Mouse (Mus musculus): ENCODE results near the gene Ube4b.

Gene Ube4b

DNA sequence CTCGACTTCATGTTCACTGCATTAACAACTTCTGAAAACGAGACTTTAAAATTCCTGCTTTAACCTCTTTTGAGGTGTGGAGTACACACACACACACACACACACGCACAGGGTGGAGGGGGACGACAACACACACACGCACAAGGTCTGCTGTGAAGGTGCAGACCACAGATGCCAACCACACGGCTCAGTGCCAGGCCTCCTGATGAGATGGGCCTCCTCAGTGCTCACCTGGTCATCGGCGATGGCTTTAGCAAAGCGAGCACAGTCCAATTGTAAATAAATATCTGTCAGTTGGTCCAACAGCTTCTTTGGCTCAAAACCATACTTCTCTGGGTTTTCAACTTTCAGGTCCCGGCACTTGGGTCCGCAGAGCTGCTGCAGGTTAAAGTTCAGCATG is 91.7 kb downstream of the Ube4b start:
- DNase-seq, result no peak

DNA sequence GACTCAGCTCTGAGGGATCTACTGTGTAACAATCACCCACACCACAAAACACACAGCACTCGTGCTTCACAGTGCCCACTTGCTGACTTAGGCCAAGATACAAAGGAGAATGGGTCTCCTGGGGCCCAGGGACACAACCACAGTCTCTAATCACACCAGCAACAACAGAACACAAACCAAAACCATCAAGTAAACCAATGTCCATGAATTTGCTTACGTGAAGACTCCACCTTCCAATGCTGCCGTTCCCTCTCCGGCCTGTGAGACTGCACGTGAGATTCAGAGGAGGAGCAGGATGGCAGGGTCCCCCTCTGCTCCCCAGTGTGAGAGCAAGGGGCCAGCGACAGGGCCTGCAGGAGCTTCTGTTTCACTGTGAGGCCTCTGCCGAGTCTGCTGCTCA is 93.8 kb downstream of the Ube4b start:
- DNase-seq, result no peak

DNA sequence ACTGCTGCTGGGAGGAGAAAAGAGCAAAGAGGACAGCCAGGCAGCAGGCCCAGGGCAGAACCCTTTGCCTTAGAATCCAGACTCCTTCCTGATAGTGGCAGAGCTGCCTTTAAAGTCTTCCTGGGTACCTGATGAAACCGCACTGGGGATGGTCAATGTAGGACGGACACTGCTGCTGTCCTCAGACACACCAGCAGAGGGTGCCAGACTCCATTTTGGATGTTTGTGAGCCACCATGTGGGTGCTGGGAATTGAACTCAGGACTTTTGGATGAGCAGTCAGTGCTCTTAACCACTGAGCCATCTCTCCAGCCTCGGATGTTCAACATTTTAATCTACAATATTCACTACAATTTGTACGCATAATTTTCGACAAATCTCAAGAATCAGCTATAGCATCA is 96.1 kb downstream of the Ube4b start:
- no peak for DNase-seq

DNA sequence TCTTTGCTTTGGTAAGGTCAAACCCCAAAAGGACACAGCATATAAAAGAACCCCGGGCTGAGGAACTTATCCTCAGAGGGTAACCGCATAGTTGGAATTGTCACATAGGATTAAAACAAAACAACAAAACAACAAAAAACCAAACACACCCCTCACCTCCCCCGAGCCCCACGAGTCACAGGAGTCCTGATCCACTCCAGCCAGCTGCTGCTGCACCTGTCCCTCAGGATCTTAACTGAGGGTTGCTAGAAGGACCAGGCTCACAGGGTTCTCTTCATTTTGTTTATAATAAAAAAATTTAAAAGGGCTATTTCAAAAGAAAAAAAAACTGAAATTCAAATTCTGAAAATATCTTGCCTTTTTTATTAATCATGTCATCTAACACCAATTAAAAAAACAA is 97.8 kb downstream of the Ube4b start:
- no peak for DNase-seq

DNA sequence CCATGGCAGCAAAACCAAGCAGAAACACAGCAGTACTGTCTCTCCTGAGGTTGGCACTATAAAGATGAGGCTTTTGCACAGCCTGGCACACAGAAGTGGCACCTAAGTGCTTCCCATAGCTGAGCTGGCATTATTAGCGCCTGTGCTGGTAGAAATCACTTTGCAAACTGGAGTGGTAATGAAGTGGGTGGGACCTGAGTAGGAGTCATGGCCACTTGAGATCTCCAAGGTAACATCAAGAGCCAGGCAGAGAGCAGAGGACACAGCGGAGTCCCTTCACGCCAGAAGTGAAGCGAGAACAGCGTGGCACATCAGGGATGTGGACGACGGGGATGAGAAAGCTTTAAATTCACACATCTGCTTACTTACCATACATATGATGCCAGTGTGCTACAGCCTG is 99.3 kb downstream of the Ube4b start:
- DNase-seq, result no peak

DNA sequence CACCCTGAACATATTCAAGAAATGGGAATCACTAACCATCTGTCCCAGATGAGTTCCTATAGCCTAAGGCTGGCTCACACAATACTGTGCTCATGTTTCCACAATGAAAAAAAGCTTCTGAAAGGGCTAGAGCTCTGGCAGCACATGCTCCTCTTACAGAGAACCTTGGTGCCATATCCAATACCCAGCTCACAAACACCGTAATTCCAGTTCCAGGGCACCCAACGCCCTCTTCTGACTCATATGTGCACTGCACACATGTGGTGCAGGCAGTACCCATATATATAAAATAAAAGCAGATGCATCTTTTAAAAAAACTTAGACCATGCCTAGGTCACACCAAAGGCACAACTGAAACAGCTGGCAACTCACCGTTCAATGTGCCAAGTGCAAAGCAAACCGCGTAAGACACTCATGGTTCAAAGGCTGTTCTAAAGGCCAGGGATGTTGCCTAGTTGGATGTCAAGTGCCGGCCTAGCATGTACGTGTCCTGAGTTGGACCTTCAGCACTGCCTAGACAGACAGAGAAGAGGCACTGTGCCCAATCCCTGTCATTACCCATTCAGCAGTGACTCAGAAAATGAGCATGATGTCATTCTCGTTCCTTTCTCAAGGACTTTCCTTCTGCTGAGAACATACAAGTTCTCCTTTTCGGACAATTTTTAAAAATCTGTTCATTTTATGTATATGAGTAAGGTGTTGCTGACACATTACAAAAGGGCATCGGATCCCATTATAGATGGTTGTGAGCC is 101.0 kb downstream of the Ube4b start:
- DNase-seq, result no peak

DNA sequence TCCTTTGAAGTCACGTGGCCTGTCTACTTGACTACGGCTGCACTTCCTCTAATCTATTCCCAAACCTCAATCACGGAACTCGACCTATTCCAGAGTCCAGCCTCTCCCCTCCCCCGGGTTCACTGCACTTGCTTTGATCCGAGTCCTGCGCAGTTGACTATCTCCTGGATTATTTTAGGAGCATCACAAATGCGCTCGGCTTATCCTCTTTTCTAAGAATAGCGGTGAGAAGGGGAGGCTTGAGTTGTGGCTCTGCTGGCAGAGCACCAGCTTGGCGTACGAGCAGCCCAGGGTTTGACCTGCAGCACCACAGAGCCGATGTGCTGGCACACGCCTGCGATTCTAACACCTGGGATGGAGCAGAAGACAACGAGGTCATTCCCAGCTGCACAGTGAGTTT is 102.8 kb downstream of the Ube4b start:
- DNase-seq, result no peak

DNA sequence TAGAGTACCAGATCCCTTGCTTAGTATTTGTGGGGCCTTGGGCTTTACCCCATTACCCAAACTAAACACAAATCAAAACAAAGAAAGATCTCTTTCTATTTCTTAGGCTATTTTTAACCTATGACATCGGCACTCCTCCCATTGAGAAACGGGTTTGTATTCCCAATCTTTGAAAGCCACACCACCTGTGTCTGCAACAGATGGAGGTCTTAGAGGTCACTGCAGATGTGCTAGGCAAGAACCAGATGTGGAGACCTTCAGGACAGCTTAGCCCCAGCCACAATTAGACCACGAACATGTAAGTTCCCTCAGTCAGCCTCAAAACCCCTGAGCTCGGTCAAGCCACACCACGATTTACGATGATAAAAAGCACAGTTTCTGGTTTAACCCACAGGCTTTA is 103.8 kb downstream of the Ube4b start:
- no peak for DNase-seq

DNA sequence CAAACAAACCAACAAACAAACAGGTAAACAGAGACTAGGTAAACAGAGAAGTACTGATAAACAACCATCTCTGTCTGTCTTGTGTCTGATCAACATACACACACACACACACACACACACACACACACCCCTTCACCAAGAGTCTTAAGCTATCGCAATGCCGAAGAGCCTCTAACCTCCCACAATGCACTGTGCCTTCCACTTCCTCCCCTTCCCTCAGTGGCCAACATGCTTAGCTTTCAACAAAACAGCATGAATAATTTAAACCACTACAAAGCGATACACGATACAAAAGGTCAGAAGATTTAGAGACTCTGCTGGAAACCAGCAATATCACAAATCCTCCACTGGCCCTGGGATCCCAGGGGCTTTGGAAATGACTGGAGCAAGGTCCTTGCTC is 104.3 kb downstream of the Ube4b start:
- no peak for DNase-seq

DNA sequence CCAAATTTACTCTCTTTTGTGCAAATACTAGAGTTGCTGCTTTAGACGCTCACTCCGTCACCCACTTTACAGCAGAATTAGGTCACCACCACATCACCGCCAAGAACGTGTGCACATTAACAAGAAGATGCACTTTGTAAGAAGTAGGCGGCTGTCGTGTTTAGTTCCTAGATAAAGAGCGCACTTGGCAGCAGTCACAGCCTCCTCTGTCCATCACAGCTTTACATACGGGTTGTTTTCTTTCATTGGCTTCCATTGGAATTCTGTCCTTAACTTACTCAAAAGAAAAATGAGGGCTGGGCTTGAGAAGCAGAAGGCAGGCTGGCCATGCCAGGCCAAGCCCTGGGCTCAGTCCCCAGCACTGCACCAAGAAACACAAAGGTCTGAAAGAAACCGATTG is 107.5 kb downstream of the Ube4b start:
- no peak for DNase-seq

DNA sequence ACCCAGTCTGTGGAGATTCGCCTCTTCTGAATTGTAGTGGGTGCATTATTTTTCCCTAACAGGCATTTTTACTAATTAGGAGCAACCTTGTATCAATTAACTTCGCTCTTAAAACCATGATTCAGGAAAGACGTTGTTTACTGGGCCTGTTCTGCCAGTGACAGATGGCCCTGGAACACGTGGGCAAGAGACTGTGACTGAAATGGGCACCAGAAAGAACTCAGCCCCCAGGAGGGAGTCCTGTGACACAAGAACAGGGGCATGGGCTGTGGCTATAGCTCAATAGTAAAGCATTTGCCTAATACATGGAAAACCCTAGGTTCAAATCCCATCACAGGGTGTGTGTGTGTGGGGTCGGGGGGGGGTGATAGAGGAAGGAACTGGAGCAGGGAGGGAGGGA is 109.2 kb downstream of the Ube4b start:
- no peak for DNase-seq

DNA sequence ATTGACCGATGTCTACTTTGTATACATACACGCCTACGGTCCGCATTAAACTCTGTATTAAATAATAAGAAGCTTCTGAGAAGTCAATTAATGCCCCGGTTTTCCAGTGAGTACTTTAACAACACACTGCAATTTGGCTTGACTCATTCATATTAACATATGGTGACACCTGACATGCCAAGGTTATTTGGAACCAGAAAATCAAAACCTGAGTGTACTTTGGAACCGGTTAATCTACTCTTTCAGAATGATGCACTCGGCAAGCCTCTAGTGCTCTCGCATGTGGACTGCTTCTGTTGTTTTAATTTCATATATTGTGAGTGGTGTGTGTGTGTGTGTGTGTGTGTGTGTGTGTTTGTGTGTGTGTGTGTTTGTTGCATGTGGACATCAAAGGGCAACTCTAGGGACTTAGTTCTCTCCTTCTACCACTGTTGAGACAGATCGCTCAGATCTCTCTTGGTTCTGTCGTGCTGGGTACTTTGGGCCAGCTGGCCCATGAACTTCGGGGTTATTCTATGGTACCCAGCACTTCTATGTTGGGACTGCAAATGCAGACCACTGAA is 112.2 kb downstream of the Ube4b start:
- DNase-seq, result no peak

DNA sequence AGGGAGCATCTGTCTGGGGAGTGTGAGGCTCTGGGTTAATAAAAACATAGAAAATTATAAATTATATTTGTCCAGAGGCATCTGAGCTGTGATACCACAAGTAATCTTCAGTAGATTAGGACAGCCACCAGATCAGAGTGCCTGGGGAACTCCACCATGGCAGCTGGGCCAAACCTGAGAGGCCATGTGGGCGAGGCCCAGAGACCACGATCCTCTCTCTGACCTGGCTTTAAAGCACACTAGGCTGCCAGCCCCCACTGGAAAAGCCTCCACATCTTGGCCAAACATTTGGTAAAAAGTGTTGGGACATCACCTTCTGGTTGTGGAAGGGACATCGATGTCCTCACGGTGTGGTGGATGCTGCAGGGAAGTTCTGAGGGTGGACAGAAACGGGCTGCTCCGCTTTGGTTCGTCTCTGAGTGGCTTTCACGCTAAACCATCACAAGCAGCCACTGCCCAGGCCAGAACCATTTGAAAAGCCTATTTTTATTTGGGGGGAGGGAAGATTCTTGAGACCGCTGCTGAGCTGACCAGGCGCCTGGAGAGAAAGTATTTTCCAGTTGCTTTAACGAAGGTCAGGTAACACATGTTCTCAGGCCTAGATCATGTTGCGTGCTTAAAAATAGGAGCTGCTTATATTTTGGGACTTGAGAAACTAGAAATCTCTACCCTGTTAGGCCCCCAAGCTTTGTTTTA is 112.8 kb downstream of the Ube4b start:
- DNase-seq, result no peak

DNA sequence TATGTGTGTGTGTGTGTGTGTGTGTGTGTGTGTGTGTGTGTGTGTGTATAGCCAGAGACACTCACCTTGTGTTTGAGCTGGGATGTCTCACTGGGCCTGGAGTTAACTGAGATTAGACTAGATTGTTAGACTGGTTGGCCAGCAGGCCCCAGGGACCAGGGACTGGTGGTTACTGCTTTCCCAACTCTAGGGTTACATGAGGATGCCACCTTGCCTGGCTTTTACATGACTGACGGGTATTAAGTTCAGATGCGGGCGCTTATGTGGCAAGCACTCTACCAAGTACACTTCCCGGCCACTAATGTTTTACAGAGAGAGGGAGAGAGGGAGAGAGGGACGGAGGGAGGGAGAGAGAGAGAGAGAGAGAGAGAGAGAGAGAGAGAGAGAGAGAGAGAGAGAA is 114.6 kb downstream of the Ube4b start:
- no peak for DNase-seq

DNA sequence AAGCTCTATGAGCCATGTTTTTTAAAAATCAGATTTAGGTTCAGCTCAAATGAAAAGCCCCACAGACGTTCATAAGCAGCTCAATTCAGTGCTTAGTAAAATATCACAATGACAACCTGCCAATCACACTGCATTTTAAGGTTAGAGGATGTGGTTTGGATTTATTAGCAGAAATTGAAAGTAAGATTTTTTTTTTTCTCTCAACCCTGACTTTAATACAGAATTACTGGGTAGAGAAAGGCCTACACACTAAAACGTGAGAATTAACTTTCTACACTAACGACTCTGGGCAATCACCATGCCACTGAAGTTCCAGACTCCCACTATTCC is 118.1 kb downstream of the Ube4b start:
- DNase-seq, result no peak

DNA sequence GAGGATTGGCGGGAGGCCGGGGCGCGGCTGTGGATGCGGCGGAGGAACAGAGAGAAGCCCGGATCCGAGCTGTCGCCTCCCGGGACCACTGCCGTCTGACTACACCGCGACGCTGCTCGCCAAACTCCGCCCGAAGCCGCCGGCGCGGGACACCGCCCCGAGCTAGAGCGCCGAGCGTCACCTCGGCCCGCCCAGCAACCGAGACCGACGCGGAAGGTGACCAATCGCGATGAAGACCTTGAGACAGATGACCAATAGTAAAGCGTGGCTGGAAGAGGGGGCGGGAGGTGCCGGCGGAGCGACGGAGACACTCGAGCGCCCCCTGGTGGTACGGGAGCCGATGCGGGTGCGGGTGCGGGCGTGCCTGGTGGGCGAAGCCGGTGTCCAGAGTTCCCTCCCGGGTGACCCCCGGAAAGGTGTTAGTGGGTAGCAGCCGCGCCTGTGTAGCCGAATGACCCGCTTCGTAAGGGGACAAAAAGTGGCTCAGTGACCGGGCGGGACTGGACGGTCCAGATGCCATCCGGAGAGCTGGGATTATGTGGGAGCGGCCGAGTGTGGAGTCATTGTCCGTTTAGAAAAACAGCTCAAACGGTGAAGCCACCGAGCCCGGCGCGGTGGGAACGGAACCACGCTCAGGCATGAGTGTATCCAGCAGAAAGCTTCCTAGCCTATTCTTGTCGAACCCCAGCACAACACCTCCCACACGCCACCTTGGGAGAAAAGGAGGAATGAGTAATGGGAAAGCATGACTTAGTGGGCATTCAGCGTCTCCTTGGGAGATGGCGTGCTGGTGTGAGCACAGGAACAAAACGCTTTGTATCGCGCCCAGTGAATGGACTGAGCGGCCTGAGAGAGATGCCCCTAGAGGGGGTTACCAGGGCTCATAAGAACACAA is 118.7 kb downstream of the Ube4b start, which contains the start of gene Kif1b:
Gene Kif1b (minus strand): TSS at position 98 of the 895 bp plus-strand sequence.
- peak; percentile 96 for DNase-seq

DNA sequence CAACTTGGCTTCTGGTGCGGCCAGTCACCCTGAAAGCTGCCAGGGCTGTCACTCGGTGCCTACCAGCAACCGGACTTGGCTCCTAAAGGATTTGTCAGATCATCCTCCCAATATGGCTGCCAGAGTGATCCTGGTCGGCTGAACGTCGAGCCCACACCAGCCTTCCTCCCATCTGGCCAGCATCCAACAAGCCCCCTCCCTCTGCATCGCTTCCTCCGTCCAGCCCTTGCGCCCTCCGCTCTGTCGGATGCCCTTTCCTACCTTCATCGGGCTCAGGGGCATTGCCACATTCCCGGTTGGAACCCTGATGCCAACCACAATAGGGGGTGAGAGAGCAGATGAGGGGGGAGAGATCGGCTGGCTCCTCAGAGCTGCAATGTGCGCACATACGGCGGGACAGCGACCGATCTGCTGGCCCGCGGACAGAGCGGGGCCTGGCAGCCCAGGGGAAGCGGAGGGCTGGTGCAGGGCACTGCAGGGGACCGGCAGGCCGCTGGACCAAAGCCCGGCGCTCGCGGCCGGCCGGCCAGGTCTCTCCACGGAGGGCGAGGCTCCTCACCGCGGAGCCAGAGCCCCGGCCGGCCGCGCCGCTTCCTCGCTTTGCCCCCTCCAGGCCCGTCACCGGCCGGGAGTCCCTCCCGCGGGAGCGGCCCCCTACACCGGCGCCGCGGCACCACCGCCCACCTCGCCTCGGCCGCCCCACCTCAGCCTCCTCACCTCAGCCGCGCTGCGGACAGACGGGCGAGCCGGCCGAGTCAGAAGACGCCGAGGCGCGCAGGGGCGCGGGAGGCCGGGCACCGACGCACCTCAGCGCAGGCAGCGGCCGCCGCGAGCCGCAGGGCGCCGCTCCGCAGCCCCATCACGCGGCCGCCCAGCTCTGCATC is 119.6 kb downstream of the Ube4b start:
- peak; percentile 75 for DNase-seq

DNA sequence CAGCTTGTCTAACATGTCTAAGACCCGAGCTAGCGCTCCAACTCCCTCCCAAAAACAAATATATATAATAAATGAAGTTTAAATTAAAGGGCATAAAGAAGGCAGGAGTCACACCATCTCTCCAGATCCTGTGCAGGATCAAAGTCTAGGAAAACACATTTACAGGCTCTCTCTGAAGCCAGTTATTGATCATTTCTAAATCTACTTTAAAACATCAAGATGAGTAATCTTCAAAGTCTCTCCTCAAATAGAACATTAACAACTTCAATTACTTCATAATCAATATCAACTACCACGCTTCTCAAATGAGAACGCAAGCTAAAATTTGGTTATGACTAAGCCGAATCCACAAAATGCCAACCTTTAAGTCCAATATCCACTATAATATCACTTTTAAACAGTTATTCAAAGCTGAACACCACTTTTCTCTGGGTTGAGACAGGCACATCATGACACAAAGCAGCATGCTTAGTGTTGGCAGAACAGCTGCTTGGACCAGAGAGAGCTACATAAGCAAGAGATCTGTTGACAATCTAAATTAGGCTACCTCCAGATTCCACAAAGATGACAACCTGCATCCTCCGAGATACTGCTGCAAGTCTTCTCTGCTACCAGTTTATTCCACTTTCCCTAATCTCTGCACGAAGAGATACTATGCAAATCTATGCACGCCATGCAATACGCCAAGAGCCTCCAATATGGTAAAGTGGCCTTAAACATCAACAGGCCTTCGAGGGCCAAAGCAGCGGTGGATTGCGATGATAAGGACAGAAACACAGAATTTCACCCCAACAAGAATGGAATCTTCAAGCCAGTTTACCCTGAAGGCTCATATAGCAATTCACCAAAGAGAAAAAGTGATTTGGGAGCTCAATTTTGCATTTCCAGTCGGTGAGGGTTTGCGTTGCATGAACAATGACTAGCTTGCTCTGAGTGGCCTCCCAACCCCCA is 120.5 kb downstream of the Ube4b start:
- no peak for DNase-seq

DNA sequence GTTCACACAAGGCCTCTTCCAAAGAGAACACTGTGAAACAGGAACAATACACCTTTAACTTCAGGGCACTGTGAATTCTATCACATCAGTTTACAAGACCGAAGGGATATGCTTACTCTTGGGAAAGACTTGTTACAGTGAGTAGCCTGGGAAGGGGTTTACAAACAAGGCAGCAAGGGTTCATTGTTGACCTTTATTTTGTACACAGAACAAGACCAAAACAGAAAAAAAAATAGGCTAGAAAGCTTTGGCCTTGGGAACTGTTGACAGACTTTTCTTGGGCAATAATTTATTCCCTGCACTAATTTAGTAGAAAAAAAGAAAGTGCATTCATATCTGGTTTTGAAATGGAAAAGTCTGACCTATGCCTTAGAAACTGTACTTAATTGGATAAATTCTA is 122.1 kb downstream of the Ube4b start:
- no peak for DNase-seq

DNA sequence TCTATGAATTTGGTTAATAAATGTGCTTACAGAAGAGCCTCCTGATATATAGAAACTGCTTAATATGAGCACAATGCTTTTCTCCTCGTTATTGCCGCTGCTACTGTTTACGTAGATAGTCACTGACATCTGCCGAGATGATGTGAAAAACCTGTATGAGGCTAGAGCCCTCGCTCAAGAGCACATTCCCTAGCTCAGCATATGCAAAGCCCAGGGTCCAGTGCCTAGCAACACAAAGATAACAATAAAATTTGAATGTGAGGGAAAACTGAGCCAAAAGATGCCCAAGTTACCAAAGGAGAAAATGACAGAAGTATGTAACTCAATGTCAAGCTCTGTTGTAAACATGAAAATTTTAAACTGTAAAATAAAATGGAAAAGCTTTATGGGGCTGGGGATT is 123.0 kb downstream of the Ube4b start:
- DNase-seq, result no peak

DNA sequence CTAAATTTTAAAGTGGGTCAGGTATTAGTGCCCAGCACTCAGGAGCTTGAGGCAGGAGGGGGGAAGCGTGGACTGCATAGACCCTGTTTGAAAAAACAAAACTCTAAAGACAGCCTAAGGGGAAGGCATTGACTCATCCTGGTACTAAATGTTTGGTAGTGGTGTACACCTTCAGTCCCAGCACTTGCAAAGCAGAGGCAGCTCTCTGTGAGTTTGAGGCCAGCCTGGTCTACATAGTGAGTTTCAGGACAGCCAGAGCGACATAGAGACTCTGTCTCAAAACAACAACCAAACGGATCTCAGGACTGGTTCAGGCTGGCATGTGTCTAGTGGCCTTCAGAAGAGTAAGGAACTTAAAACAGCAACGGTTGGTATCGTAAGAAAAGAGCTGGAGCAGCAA is 123.8 kb downstream of the Ube4b start:
- no peak for DNase-seq

All from embryo, embryonic 11 days (tissue).